Mouse (Mus musculus): Measurements from ENCODE around the gene Cd83.

The Cd83 gene

DNA sequence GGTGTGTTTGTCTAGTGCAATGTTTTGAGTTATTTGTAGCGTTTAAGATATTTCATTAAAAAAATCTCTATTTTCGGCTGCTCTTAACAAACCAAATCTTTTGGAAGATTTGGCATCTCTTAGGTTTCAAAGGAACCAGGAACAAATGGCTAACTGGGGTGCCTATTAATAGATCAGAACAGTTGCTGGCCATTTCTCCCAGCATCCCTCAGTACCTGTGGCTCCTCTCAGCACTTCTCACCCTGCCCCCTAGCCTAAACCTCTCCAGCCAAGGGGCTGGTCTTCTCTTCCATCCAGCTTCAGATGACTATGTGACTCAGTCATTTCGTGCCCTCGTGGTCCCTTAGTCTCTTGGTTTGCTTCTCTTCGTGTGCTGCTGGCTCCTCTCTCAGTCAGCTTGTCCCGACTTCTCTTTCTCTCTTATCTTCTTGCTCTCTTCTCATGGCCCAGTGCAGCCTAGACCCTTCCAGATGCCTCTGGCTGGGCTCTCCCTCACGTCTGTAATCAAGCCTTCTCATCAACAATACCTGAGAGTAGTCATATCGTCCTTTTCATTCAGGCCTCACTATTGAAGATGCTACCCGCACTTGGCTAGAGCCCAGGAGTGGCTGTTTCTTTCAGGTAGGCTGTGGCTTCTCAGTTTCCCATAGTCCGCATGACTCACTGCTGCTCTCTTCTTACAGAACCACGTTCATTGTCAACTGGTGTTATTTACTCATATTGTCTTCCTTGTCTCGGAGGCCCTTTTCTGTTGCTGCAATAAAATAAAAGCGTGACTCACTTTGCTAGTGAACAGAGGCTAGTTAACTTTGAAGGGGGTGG is 9.8 kb upstream of the Cd83 start:
- DNase-seq, result peak; percentile 27 to 37

DNA sequence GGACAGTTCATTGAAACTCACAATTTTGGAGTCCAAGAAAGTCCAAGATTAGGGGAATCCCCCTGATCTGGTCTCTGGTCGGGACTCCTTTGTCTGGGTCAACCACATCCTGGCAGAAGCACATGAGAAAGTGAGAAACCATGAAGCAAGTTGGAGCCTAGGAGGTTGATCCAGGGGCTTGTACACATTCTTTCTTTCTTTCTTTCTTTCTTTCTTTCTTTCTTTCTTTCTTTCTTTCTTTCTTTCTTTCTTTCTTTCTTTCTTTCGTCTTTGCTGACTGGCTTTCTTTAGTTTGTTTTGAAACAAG is 9.2 kb upstream of the Cd83 start:
- DNase-seq, result peak in 1 of 2 experiments; percentile 42

GRCm38 (mm10) chr13:43777321-43778002 is 7.1 kb upstream of the Cd83 start:
- peak; percentile 42 to 60 for DNase-seq

- DNase-seq, result peak in 1 of 2 experiments; percentile 46
These were observed 6.4 kb upstream of the Cd83 start for GRCm38 (mm10) chr13:43778021-43778649.

- DNase-seq, result peak in 1 of 2 experiments; percentile 23
These were observed 5.6 kb upstream of the Cd83 start for GRCm38 (mm10) chr13:43778971-43779370.

- DNase-seq, result no peak
These were observed 4.5 kb upstream of the Cd83 start for GRCm38 (mm10) chr13:43780071-43780470.

DNA sequence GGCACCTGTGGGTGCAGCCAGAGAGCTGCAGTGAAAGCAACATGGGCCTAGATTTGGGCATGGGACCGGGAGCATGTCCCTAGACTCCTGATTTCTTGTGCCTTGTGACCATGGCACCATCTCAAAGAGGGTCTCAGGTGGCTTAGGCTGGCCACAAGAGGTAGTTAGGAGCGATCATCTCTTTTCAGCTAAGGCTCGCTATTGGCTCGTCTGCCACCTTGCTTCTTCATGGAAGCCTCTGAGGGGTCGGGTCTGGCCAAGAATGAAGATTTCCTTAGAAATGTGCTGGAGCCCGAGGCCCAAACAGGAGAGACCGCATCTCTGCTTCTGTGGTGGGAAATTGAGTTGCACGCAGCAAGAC is 1.1 kb downstream of the Cd83 start:
- peak in 1 of 2 experiments; percentile 54 for DNase-seq

- DNase-seq, result peak; percentile 73 to 76
These were observed 1.7 kb downstream of the Cd83 start for GRCm38 (mm10) chr13:43786171-43786795.

GRCm38 (mm10) chr13:43787262-43787661 is 2.7 kb downstream of the Cd83 start:
- DNase-seq, result peak in 1 of 2 experiments; percentile 26

- DNase-seq, result no peak
These were observed 3.5 kb downstream of the Cd83 start for GRCm38 (mm10) chr13:43788071-43788470.

GRCm38 (mm10) chr13:43788983-43789645 is 4.5 kb downstream of the Cd83 start:
- DNase-seq, result peak; percentile 87 to 91

DNA sequence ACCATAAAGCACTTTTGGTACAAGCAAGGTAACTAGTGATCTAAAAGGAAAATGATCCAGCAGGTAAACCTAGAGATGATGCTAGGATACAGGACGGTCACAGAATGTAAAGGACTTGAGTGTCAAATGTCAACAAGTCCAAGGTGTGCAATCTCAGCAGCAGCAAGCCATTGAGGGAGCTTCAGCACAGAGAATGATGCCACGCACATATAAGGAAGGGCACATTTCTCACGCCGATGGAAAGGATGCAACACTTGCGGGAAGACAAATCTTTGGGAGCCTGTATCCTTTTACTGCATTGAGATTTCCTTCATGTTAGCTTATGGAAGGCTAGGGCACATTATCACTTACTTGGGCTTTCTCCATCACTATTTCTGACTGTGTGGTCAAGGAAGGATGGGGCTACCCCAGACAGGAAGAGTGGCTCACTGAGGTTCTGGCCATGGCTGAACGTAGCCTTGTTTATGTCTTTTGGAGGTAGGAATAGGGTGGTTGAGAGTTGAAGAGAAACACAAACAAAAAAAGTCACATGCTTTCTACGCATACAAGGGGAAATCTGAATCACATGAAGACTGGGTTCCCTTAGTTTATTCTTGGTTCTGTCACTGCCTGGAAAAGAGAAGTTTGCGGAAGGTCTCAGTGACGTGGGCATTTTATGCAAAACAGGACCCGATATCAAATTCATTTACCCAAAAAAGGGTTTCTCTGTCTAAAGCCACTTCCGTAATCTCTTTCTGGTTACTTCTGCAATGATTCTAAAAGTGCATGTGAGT is 5.8 kb downstream of the Cd83 start:
- DNase-seq, result peak; percentile 67 to 75

DNA sequence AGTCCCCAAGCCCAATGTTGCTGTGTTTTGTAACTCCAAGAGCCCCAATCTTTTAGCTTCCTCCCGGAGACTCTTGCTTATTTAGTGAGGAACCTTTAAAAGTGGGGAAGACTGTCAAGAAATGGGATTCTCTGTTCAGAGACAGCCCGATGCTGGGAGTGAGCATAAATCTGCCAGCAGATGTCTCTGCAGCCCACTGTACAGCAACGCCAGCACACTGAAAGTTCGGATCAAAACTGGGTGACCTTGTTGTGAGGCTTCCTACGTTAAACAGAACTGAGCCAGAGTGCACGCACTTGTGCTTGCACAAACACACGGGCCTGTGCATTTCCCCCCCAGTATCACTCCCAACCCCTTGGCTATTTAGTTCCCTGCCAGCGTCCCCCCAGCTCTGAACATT is 10.8 kb downstream of the Cd83 start:
- DNase-seq, result peak in 1 of 2 experiments; percentile 17

DNA sequence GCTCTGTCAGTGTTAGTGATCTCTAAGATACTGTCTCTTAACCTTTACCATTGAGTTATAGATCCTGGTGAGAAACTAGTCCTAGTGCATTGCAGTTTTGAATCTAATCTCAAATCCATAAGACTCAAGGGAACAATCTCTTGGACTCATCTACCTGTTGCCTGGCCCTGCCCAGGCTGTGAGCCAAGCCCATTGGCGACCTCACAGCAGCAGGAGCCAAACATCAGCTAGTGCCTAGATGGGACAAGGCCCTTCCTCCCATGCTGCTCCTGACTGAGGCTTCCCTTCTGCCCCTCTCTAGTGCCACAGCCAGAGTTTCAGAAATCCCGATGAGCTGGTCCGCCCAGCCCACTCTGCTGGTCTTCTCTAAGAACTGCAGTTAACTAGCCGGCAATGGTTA is 14.1 kb downstream of the Cd83 start:
- no peak for DNase-seq

DNA sequence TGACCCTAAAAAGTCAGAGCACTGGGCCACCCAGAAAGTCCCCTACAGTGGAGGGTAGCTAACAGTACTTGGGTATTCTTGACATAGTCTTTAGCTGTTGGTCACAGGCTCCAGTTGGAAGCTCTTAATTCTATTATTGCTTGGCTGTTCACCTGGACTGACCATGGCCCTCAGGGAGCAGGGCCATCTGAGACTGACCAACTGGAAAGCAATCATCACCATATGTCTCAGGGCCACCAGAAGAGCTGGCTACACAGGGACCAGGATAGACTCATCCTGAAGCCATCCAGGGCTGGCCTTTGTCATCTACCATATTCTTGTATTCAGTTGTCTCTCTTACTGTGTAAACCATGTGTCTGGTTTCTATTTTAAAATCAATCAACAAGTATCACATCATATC is 15.6 kb downstream of the Cd83 start:
- no peak for DNase-seq

DNA sequence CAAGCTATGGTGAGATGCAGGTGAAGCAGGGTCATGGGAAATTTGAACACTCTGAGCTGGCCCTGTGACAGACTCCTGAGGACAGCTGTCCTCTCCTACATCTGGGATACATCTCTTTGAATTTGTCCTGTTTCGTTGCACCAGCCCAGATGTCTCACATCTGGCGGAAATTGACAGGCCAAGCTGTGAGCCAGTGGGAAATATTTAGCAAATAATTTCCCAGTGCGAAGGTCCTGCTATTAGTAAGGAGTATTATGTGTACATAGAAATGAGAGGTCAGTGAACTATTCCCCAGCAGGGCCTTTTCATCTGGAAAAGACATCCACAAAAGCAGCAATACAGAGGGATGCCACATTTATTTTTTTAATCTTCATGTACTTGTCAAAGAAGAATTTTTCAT is 17.4 kb downstream of the Cd83 start:
- DNase-seq, result no peak

- peak in 1 of 2 experiments; percentile 13 for DNase-seq
These were observed 18.0 kb downstream of the Cd83 start for GRCm38 (mm10) chr13:43802361-43803137.

DNA sequence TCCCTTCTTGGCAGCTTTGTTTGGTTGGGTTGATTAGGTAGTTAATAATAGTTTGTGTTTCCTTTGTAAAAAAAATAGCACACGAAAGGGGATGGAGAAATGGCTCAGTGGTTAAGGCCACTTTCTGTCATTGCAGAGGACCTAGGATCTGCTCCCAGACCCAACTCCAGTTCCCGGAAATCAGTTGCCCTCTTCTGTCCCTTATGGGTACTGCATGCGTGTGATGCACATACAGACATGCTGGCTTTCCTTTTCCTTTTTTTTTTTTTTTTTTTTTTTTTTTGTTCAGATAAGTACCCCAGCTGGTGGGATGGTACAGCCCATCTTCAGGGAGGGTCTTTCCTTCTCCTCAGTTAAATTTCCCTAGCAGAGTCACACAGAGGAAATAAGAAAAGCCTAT is 20.1 kb downstream of the Cd83 start:
- DNase-seq, result peak in 1 of 2 experiments; percentile 47

DNA sequence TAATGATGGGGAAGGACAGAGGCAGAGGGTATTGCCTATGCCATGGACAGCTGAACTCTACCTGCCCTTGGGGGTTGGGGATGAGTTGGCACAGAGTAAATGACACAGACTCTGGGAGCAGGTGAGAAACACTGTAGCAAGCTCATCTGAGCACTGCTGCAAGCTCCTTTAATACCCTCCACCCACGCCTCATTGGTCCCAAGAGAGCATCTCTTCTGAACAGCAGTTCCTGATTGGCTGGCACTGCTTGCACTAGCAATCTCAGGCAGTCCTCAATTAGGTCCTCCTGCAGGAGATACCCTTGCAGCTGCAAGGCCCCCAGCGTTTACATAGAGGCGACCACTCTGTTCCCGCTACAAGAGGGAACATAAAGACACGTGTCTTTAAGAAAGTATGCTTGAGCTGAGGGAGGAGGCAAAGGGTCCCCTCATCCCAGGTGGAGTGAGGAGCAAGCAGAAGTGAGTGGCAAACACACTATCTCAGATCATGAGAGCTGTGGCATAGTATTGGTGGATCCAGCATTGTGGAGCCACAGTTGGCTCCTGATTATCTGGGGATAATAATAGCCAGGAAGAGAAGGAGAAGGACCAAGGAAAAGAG is 20.7 kb downstream of the Cd83 start:
- peak in 1 of 2 experiments; percentile 55 for DNase-seq

- DNase-seq, result no peak
These were observed 22.0 kb downstream of the Cd83 start for GRCm38 (mm10) chr13:43806371-43807271.
